Mouse (Mus musculus) layer of hippocampus, adult 11-12 months (tissue): Measurements from ENCODE around the gene Olfr99.
"Not testable (repeated sequence)": the region's sequence is repeated elsewhere in the genome, so short reads cannot be mapped to it uniquely, and the experiment has no call there.

Experiments used
- DNase-seq: peaks from one replicate; pipeline ENCODE4 v3.0.0; 2022; ENCODE audit warnings: low spot score

Gene Olfr99

DNA sequence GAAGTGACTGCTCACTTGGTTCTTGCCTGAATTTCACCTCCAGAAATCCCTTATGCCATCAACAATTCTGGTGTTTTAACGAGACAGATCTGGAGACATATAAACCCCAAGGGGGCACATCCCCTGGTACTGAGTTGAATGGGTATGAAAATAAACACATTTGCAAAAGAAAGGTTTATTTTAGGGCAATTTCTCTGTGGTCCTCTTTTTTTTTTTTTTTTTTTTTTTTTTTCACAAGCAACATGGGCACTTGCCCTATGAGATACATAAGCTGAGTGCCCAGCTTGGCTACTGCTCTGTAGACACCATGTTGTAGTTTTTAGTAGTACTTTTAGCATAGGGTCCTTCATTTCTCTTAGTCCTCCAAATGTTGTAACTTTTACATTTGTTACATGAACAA is at the start of gene Olfr99:
Gene Olfr99 (minus strand): TSS at position 101 of the 400 bp plus-strand sequence.
- no peak for DNase-seq

DNA sequence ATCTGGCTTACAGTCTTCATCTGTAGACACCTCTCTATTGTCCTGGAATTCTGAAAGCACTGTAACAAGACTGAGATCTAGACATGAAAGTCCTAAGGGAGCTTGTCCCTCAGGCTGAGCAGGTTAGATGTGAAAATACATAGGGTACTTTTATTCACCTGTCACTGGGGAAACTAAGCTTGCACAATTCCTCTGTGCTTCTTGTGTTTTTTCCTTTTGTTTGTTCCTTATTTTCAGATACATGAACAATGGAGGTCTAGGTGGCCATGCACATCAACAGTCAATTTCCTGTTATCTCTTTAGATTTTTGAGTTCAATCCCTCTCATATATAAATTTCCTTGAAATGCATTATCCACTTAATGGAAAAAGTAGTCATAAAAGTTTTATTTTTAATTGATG is 33.7 kb upstream of the Olfr99 start, which contains the start of gene Olfr102:
Gene Olfr102 (minus strand): TSS at position 101 of the 400 bp plus-strand sequence.
- no peak for DNase-seq

DNA sequence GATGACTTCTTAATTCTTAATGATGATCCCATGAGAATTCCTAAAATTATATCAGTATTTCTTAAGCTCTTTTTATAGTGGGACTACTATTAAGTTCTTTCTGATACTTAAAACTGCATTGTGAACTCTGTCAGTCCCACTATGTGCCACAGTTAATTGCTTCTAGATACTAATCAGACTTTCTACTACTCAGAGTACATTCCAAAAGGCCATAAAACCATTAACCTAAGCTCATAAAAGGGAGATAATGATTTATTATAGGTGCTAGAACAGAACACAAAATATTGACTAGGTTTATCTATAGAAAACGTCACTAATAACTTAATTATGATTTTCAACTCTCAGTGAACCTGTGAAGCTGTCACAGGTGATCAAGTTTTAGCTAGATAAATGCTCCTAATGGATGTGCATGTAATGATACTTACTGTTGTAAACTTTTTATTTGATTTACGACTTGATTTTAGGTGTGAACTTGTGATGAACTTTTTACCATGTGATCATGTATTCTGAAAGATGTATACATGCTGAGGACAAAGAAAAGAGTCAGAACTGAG is 27.0 kb upstream of the Olfr99 start:
- no peak for DNase-seq

GRCm38 (mm10) chr17:37308483-37308882 is 25.2 kb upstream of the Olfr99 start:
- peak; percentile 19 for DNase-seq

DNA sequence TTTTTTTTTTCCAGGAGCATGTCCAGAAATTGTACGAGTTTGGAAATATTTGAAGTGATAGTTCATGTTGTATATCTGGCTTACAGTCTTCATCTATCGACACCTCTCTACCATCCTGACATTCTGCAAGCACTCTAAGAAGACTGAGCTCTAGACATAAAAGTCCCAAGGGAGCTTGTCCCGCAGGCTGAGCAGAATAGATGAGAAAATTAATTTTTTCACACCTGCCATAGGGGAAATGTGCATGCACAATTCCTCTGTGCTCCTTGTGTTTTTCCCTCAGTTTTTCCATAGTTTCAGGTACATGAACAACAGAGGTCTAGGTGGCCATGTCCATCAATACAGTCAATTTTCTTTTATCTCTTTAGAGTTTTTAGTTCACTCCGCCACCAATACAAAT is 21.0 kb upstream of the Olfr99 start, which contains the start of gene Olfr101:
Gene Olfr101 (minus strand): TSS at position 101 of the 400 bp plus-strand sequence.
- no peak for DNase-seq

GRCm38 (mm10) chr17:37280331-37280730 is 2.9 kb downstream of the Olfr99 start:
- no peak for DNase-seq

DNA sequence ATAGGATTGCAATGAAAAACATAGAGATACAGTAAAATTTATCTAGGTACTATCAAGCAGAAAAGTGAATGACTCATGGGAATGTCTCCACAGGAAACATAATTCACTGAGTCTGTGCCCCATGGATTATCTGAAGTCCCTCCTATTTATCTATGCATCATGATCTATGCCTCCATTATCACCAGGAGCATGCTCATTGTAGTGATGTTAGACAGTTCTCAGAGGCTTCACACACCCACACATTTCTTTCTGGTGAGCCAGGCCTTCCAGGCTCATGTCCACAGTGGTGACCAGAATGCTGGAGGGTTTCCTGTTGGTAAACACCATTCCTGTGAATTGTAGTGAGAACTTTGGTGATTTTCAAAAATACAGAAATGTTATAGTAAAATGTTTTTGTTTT is 6.7 kb downstream of the Olfr99 start:
- no peak for DNase-seq

DNA sequence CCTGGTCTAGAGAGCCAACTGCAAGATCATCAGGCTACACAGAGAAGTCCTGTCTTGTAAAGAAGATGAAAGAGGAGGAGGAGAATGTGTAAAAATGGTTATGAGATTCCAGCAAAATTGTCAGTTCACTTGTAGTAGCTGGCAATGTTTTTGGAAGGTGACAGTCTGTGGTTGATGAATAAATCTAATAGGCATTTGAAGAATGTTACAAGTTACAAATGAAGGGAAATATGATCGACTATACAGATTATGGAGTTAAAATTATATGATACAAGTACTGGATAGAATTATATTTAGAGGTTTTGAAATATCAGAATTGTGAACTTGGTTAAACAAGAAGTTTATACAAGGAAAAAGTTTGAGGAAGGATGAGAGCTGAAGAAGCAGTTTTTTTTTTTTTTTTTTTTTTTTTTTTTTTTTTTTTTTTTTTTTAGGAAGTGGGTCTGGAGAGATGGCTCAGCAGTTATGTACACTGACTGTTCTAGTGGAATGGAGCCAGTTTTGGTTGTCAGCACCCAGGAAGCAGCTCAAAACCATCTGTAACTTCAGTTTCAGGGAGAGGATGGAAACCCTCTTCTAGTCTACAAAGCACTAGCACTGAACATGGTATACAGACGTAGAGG is 7.5 kb downstream of the Olfr99 start:
- DNase-seq = no peak

DNA sequence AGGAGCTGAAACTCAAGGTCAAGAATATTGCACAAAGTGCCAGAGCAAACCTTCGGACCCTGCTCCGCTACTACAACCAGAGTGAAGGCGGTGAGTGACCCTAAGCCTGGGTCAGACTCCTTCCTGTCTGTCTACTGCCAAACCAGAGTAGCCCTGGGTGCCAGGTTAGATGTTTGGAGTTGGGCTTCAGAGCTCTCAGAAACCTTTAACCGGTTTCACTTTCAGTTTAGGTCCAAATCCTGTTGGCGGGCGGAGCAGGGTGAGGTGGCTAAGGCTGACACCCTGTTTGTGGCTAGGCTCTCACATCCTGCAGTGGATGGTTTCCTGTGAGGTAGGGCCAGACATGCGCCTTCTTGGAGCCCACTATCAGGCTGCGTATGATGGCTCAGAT is 12.6 kb downstream of the Olfr99 start:
- DNase-seq = peak; percentile 17

GRCm38 (mm10) chr17:37270058-37270701 is 13.1 kb downstream of the Olfr99 start, which contains the start of gene H2-M3:
TSS of gene H2-M3 (plus strand) at chr17:37270220.
- DNase-seq = peak; percentile 95

DNA sequence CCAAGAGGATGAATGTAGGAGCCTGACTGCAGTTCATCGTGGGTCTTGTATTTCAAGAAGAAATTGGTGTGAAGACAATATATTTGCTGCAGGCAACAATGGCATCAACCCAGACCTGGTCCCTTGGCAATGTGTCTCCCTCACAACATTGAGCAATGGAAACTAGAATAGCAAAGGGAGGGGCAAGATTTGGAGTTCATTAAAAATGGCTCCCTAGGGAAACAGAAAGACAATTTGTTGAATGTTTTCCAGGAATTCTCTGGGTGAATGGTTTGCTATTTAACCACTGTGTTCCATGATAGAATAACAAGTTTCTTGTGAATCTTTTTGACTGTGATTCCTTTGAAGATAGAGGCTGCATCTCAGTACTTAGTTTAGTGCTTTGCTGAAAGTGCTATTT is 19.6 kb downstream of the Olfr99 start, which contains the start of gene Olfr98:
Gene Olfr98 (minus strand): TSS at position 124 of the 400 bp plus-strand sequence.
- no peak for DNase-seq

DNA sequence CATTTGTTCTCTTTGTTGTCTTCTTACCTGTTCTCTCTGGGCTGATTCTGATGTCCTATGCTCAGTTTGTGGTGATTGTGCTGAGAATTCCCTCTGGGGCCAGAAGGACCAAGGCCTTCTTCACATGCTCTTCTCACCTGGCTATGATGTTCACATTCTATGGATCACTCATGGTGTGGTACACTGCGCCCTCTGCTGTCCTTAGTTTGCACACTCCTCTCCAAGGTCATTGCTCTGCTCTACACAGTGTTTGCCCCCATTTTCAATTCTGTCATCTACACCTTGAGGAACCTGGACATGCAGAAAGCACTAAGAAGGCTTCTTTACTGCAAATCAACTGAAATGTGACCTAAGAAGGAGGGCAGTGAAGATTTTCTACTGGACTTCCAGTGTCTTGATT is 32.7 kb downstream of the Olfr99 start:
- peak; percentile 7 for DNase-seq

GRCm38 (mm10) chr17:37249460-37249859 is 33.8 kb downstream of the Olfr99 start:
- DNase-seq = no peak

- DNase-seq = peak; percentile 71
Measured at GRCm38 (mm10) chr17:37246715-37247114, 36.5 kb downstream of the Olfr99 start.

DNA sequence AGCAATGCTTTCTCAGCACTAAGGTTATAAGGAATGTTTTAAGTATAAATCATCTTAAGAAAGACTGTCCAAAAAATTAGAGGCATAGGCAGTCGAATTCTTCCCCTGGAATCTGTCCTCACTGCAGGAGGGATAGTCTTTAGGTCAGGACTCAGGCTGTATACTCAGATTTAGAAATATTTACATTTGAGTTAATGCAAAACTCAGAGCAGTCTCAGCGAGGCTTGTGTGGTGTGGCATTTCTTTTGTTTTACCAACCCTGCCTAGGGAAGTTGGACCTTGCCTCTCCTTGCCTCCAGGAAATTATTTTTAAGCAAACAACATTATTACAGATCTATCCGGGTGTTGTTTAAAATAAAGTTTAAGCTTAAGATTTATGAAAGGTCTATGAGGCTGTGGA is 41.1 kb downstream of the Olfr99 start:
- no peak for DNase-seq

DNA sequence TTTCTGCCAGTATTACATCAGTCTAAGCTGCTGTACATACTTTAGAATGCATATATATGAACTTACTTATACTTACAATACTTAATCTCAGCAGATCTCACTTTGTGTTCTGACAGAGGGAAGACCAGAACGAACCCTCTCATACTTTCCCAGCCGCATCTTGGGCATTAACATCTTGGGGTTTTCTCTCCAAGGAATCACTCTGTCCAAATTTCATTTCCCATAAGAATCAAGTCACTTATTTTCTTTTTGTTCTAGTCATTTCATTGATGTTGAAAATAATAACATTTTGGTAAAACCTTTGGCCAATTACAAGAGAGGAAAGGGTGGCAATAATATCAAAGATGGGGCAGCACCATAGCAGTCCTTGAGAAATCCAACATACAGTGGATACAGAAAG is 46.0 kb downstream of the Olfr99 start, which contains the start of gene Olfr97:
Gene Olfr97 (minus strand): TSS at position 101 of the 400 bp plus-strand sequence.
- DNase-seq = not testable (repeated sequence)
